Mouse (Mus musculus) kidney, embryonic 15.5 days (tissue): ENCODE measurements around the gene Coa4. TPM values are rescaled to one million over a fixed set of nuclear protein-coding genes. Genes with fewer than 3 reads are reported as not detected.
A peak's percentile ranks its signal among the peaks of the same experiment; 100 is the strongest.

ENCODE experiments used
- ATAC-seq: fragments of 200-750 bp; cut with Nextera tagmentation; replicated peaks from 2 replicates; pipeline ENCODE4 v1.8.0; 2017; ENCODE audit warnings: moderate TSS enrichment; ENCODE audit not compliant: low FRiP score
- H3K27ac ChIP-seq: fragments of 300-500 bp; sonication (generic); 2 replicates; pipeline ENCODE4 v1.5.1; 2015; ENCODE audit warnings: mild to moderate bottlenecking, inconsistent platforms
- H3K27me3 ChIP-seq: fragments of 300-500 bp; sonication (generic); 2 replicates; pipeline ENCODE4 v1.6.1; 2015; ENCODE audit warnings: inconsistent platforms
- H3K36me3 ChIP-seq: fragments of 300-500 bp; sonication (generic); 2 replicates; pipeline ENCODE4 v1.6.1; 2015; ENCODE audit warnings: inconsistent platforms
- H3K4me1 ChIP-seq: fragments of 300-500 bp; sonication (generic); 2 replicates; pipeline ENCODE4 v1.6.1; 2015; ENCODE audit warnings: inconsistent platforms
- H3K4me2 ChIP-seq: fragments of 300-500 bp; sonication (generic); 2 replicates; pipeline ENCODE4 v1.6.1; 2015; ENCODE audit warnings: moderate library complexity, mild to moderate bottlenecking, inconsistent platforms
- H3K4me3 ChIP-seq: fragments of 300-500 bp; sonication (generic); replicated peaks from 2 replicates; pipeline ENCODE4 v1.5.1; 2015; ENCODE audit warnings: mild to moderate bottlenecking, inconsistent platforms
- H3K9ac ChIP-seq: fragments of 300-500 bp; sonication (generic); 2 replicates; pipeline ENCODE4 v1.6.1; 2015; ENCODE audit warnings: mild to moderate bottlenecking, inconsistent platforms
- H3K9me3 ChIP-seq: fragments of 300-500 bp; sonication (generic); replicated peaks from 2 replicates; pipeline ENCODE4 v1.6.1; 2016; ENCODE audit warnings: inconsistent platforms
- WGBS: fragments of 180-500 bp; shearing (Covaris S2); methylation state at CpG from one replicate; pipeline ENCODE4 v1.1.7; 2015; ENCODE audit warnings: mixed read lengths; 5-methylcytosine and 5-hydroxymethylcytosine counted together
- polyA plus RNA-seq: library from polyadenylated mRNA; unstranded; fragments of >200 nt; fragmentation: Nextera tagmentation; extraction: Ambion mirVana; gene quantifications from 2 replicates; pipeline ENCODE4 v1.2.1, GENCODE M21; 2015

Gene Coa4
- polyA plus RNA-seq, 1 experiment from 2014 or later: 23.3 TPM

- H3K4me1 ChIP-seq: 0 out of 2 replicates have a peak, but pooled peaks cover 4% of the 10 kb centered on the region
- 70% methylated on average over 8 of the region's 8 CpGs for whole genome bisulfite sequencing
- H3K9me3 ChIP-seq: no peaks in the 10 kb centered on the region
- no peak overlapping the region for H3K27ac ChIP-seq
- H3K4me2 ChIP-seq: no peak overlapping the region
- ATAC-seq: no peak
- H3K27me3 ChIP-seq: no peaks in the 10 kb centered on the region
- H3K4me3 ChIP-seq: no peak overlapping the region
- no peaks in the 10 kb centered on the region for H3K36me3 ChIP-seq
- H3K9ac ChIP-seq: no peak overlapping the region
These were observed 25.3 kb upstream of the Coa4 start for GRCm38 (mm10) chr7:100511602-100512001.

GRCm38 (mm10) chr7:100514573-100514972 is 22.3 kb upstream of the Coa4 start, which contains the start of gene Dnajb13:
Dnajb13 (minus strand) TSS chr7:100514960.
- no peaks in the 10 kb centered on the region for H3K27me3 ChIP-seq
- WGBS: 50% methylated on average over 11 of the region's 11 CpGs
- no peak within 1 kb of the TSS for H3K27ac ChIP-seq
- H3K9me3 ChIP-seq: no peaks in the 10 kb centered on the region
- H3K4me2 ChIP-seq: peak within 1 kb of the TSS; percentile 12; the same call in 1 of the 2 replicates
- H3K9ac ChIP-seq: no peak within 1 kb of the TSS
- no peak for ATAC-seq
- no peaks in the 10 kb centered on the region for H3K4me1 ChIP-seq
- H3K4me3 ChIP-seq: no peak within 1 kb of the TSS
- H3K36me3 ChIP-seq: no peaks in the 10 kb centered on the region

GRCm38 (mm10) chr7:100520204-100520603 is 16.7 kb upstream of the Coa4 start:
- Histone ChIP-seq H3K9ac (no peak overlapping the region), H3K4me2 (no peak overlapping the region), H3K36me3 (no peaks in the 10 kb centered on the region), H3K4me3 (no peak overlapping the region), H3K27ac (no peak overlapping the region), H3K27me3 (no peaks in the 10 kb centered on the region), H3K9me3 (no peaks in the 10 kb centered on the region), H3K4me1 (no peaks in the 10 kb centered on the region)
- WGBS: 61% methylated on average over 7 of the region's 7 CpGs
- ATAC-seq: no peak

GRCm38 (mm10) chr7:100520663-100521285 is 16.1 kb upstream of the Coa4 start:
- Histone ChIP-seq H3K4me2 (peak overlapping the region; percentile 41; the same call in 1 of the 2 replicates), H3K9me3 (no peaks in the 10 kb centered on the region), H3K4me1 (no peaks in the 10 kb centered on the region), H3K9ac (no peak overlapping the region), H3K4me3 (no peak overlapping the region), H3K36me3 (no peaks in the 10 kb centered on the region), H3K27me3 (no peaks in the 10 kb centered on the region), H3K27ac (no peak overlapping the region)
- 19% methylated on average over 10 of the region's 10 CpGs for WGBS
- ATAC-seq: 0 out of 2 replicates have a peak, but pooled peaks have one; percentile 49

- H3K9me3 ChIP-seq: no peaks in the 10 kb centered on the region
- no peak overlapping the region for H3K27ac ChIP-seq
- no peak overlapping the region for H3K4me3 ChIP-seq
- H3K4me1 ChIP-seq: no peaks in the 10 kb centered on the region
- H3K9ac ChIP-seq: no peak overlapping the region
- no peak overlapping the region for H3K4me2 ChIP-seq
- no peaks in the 10 kb centered on the region for H3K36me3 ChIP-seq
- no peak for ATAC-seq
- 72% methylated on average over 3 of the region's 3 CpGs for WGBS
- H3K27me3 ChIP-seq: no peaks in the 10 kb centered on the region
These were observed 14.6 kb upstream of the Coa4 start for GRCm38 (mm10) chr7:100522222-100522621.

DNA sequence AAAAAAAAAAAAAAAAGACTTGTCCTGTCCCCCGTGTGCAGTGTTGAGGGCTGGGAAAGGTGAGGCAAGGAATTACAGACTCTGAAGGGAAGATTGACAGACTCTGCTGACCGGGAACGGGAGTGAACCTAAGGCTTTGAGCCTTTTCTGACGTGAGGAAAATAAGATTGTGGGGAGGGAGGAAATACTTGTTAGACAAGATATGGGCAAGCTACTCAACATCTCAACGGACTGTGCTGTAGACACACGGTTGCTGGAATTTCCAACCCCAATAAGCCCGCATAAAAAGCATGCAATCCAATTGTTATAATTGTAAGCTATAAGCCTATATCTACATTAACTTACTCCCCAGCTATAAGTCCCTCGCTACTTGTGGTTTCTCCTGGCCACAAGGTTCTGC is 12.2 kb upstream of the Coa4 start:
- H3K4me2 ChIP-seq: no peak overlapping the region
- no peak overlapping the region for H3K27ac ChIP-seq
- H3K4me1 ChIP-seq: no peaks in the 10 kb centered on the region
- no peaks in the 10 kb centered on the region for H3K27me3 ChIP-seq
- no peaks in the 10 kb centered on the region for H3K9me3 ChIP-seq
- WGBS: 65% methylated on average over 8 of the region's 8 CpGs
- no peak for ATAC-seq
- H3K4me3 ChIP-seq: no peak overlapping the region
- H3K9ac ChIP-seq: no peak overlapping the region
- no peaks in the 10 kb centered on the region for H3K36me3 ChIP-seq

- Histone ChIP-seq H3K4me1 (no peaks in the 10 kb centered on the region), H3K27me3 (no peaks in the 10 kb centered on the region), H3K9ac (no peak overlapping the region), H3K9me3 (no peaks in the 10 kb centered on the region), H3K4me2 (no peak overlapping the region), H3K4me3 (no peak overlapping the region), H3K36me3 (no peaks in the 10 kb centered on the region), H3K27ac (no peak overlapping the region)
- WGBS: 90% methylated on average over 5 of the region's 5 CpGs
- no peak for ATAC-seq
These were observed 6.1 kb upstream of the Coa4 start for GRCm38 (mm10) chr7:100530766-100531165.

GRCm38 (mm10) chr7:100533503-100533902 is 3.4 kb upstream of the Coa4 start:
- H3K4me2 ChIP-seq: no peak overlapping the region
- H3K9me3 ChIP-seq: no peaks in the 10 kb centered on the region
- peaks cover 9% of the 10 kb centered on the region for H3K4me1 ChIP-seq
- no peaks in the 10 kb centered on the region for H3K27me3 ChIP-seq
- no peak overlapping the region for H3K4me3 ChIP-seq
- 75% methylated on average over 2 of the region's 2 CpGs for whole genome bisulfite sequencing
- ATAC-seq: no peak
- no peaks in the 10 kb centered on the region for H3K36me3 ChIP-seq
- H3K9ac ChIP-seq: no peak overlapping the region
- H3K27ac ChIP-seq: no peak overlapping the region

DNA sequence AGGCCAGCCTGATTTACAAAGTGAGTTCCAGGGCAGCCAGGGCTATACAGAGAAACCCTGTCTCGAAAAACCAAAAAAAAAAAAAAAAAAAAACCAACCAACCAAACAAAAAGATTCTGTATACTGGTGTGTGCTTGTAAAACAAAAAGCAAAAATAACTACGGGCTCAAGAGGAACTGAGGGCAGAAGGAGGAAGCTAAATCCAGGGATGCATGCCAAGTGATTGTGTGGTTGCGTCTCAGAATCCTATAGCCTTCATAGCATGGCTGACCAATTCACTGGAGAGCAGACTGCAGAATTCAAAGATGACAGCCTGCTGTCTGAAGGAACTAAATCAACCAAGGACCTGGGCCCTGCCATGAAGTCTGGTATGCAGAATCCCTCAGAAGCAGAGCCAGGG is 2.7 kb upstream of the Coa4 start:
- no peak overlapping the region for H3K4me3 ChIP-seq
- 90% methylated on average over 3 of the region's 3 CpGs for WGBS
- no peak for ATAC-seq

DNA sequence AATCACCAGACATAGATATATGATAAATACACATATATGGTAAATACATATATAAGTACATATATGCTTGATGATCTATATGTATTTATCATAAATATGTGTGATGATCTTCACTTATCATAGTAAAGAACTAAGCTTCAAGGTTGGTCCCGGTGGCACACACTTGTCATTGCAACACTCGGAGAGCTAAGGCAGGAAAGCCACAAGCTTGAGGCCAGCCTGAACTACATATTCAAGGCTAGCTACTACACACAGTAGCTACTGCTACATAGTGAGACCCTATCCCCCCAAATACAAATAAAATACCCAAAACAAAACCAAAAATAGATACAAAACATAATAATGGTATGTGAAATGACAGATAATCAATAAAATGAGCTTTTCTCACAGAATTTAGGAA is 1.0 kb upstream of the Coa4 start:
- Histone ChIP-seq H3K4me2 (peak overlapping the region; percentile 72), H3K36me3 (peaks cover 21% of the 10 kb centered on the region), H3K4me3 (peak overlapping the region; percentile 79; the same call in 1 of the 2 replicates), H3K4me1 (peaks cover 9% of the 10 kb centered on the region), H3K27ac (no peak overlapping the region), H3K9me3 (no peaks in the 10 kb centered on the region), H3K9ac (no peak overlapping the region), H3K27me3 (no peaks in the 10 kb centered on the region)
- WGBS: 85% methylated on average over 2 of the region's 2 CpGs
- no peak for ATAC-seq

More for the DNA sequence above, 2.7 kb upstream of the Coa4 start:
- no peaks in the 10 kb centered on the region for H3K27me3 ChIP-seq
- no peaks in the 10 kb centered on the region for H3K9me3 ChIP-seq
- no peak overlapping the region for H3K27ac ChIP-seq
- no peak overlapping the region for H3K9ac ChIP-seq
- no peak overlapping the region for H3K4me2 ChIP-seq
- peaks cover 9% of the 10 kb centered on the region for H3K4me1 ChIP-seq
- peaks cover 6% of the 10 kb centered on the region for H3K36me3 ChIP-seq

GRCm38 (mm10) chr7:100537519-100537902 is 640 bp downstream of the Coa4 start:
- Histone ChIP-seq H3K4me3 (peak overlapping the region; percentile 79), H3K4me2 (peak overlapping the region; percentile 72), H3K27me3 (no peaks in the 10 kb centered on the region), H3K9me3 (no peaks in the 10 kb centered on the region), H3K36me3 (peaks cover 21% of the 10 kb centered on the region), H3K4me1 (peaks cover 9% of the 10 kb centered on the region), H3K27ac (peak overlapping the region; percentile 95), H3K9ac (peak overlapping the region; percentile 79)
- ATAC-seq: no peak
- 26% methylated on average over 7 of the region's 7 CpGs for WGBS

DNA sequence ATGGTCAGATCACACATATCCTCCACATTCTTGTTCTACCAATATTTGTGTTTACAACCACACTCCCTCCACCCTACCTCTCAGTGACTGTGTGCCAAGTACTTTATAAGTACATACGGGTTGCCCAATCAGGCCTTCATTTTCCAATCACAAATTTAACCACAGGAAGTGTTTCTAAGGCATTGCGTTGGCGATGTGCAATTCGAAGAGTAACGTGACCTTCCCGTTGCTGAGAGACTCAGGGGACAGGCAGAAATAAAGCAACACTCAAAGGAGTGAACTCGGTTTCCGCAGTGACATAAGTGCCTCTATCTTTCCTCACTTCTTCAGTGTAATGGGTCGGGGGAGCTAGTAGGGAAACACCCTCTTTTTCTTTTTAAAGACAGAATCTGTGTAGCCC is 2.6 kb downstream of the Coa4 start:
- H3K27me3 ChIP-seq: no peaks in the 10 kb centered on the region
- ATAC-seq: no peak
- no peak overlapping the region for H3K9ac ChIP-seq
- no peak overlapping the region for H3K27ac ChIP-seq
- WGBS: 95% methylated on average over 9 of the region's 9 CpGs
- no peak overlapping the region for H3K4me2 ChIP-seq
- peaks cover 9% of the 10 kb centered on the region for H3K4me1 ChIP-seq
- no peaks in the 10 kb centered on the region for H3K9me3 ChIP-seq
- H3K36me3 ChIP-seq: peaks cover 21% of the 10 kb centered on the region
- H3K4me3 ChIP-seq: no peak overlapping the region

GRCm38 (mm10) chr7:100544437-100544836 is 7.6 kb downstream of the Coa4 start:
- H3K27me3 ChIP-seq: no peaks in the 10 kb centered on the region
- H3K4me3 ChIP-seq: no peak overlapping the region
- H3K9me3 ChIP-seq: no peaks in the 10 kb centered on the region
- ATAC-seq: no peak
- H3K36me3 ChIP-seq: peaks cover 39% of the 10 kb centered on the region
- H3K27ac ChIP-seq: no peak overlapping the region
- no peaks in the 10 kb centered on the region for H3K4me1 ChIP-seq
- no peak overlapping the region for H3K4me2 ChIP-seq
- WGBS: 63% methylated on average over 1 of the region's 1 CpGs
- no peak overlapping the region for H3K9ac ChIP-seq
